Mouse (Mus musculus) heart, postnatal 0 days (tissue): ENCODE results near the gene Ywhah.

Source experiments
- CTCF ChIP-seq: IDR thresholded peaks from 2 replicates; pipeline ENCODE4 v1.5.1; 2016; ENCODE audit warnings: antibody characterized with exemption, control low read depth, low read depth
- EP300 ChIP-seq: IDR thresholded peaks from 2 replicates; pipeline ENCODE4 v1.6.1; 2016; ENCODE audit warnings: antibody characterized with exemption, low read depth

GRCm38 (mm10) chr5:33015579-33015978, 3.0 kb upstream of the Ywhah start:
- TF ChIP-seq CTCF (no peak), EP300 (no peak)
